Mouse (Mus musculus) ES-E14 (cell line): ENCODE measurements around the gene Bcar3. TPM values are rescaled to one million over a fixed set of nuclear protein-coding genes. Genes with fewer than 3 reads are reported as not detected.

Experiments used
- DNase-seq: peaks from one replicate; pipeline ENCODE4 v3.0.0-alpha.2; 2013; ENCODE audit warnings: low read depth, low spot score
- H3K27ac ChIP-seq: 2 replicates; pipeline ENCODE4 v1.5.1; 2012; ENCODE audit warnings: low read depth, mild to moderate bottlenecking, low read length, moderate library complexity, mixed read lengths; ENCODE audit not compliant: poor library complexity, insufficient read depth, severe bottlenecking
- H3K36me3 ChIP-seq: 2 replicates; pipeline ENCODE4 v1.6.1; 2012; ENCODE audit warnings: mild to moderate bottlenecking, low read length, moderate library complexity, mixed read lengths; ENCODE audit not compliant: control insufficient read depth, poor library complexity, insufficient read depth, severe bottlenecking
- H3K4me1 ChIP-seq, 2 experiments: fragments of 150-350 bp in 1 of 2; sonication (generic) in 1 of 2; 2 replicates each; pipeline ENCODE4 v1.6.1; 2012; ENCODE audit warnings: low read length in 2 of 2, mild to moderate bottlenecking in 1 of 2, mixed read lengths in 1 of 2; ENCODE audit not compliant: control insufficient read depth in 2 of 2, insufficient read depth in 2 of 2, poor library complexity in 1 of 2
- H3K4me3 ChIP-seq, 2 experiments: fragments of 150-350 bp in 1 of 2; sonication (generic) in 1 of 2; 2 replicates each; pipeline ENCODE4 v1.5.1; 2012; ENCODE audit warnings: low read length in 2 of 2, low read depth in 1 of 2, mild to moderate bottlenecking in 1 of 2, mixed read lengths in 1 of 2; ENCODE audit not compliant: insufficient read depth in 1 of 2, poor library complexity in 1 of 2, severe bottlenecking in 1 of 2
- H3K9ac ChIP-seq: 2 replicates; pipeline ENCODE4 v1.6.1; 2012; ENCODE audit warnings: low read depth, mild to moderate bottlenecking, low read length, mixed read lengths; ENCODE audit not compliant: poor library complexity, insufficient read depth, severe bottlenecking
- H3K9me3 ChIP-seq: fragments of 150-350 bp; sonication (generic); 2 replicates; pipeline ENCODE4 v1.6.1; 2012; ENCODE audit warnings: low read depth, mild to moderate bottlenecking, low read length; ENCODE audit not compliant: control insufficient read depth, insufficient read depth
- CHD2 ChIP-seq: IDR thresholded peaks from 2 replicates; pipeline ENCODE4 v1.6.1; 2014; ENCODE audit warnings: mild to moderate bottlenecking, low read depth, low read length, inconsistent platforms
- HCFC1 ChIP-seq: IDR thresholded peaks from 2 replicates; pipeline ENCODE4 v1.6.1; 2012; ENCODE audit warnings: low read length, inconsistent platforms, borderline replicate concordance; ENCODE audit not compliant: insufficient read depth
- MAFK ChIP-seq: IDR thresholded peaks from 2 replicates; pipeline ENCODE4 v1.6.1; 2014; ENCODE audit warnings: mild to moderate bottlenecking, low read depth, low read length, inconsistent platforms; ENCODE audit not compliant: insufficient read depth
- ZC3H11A ChIP-seq: IDR thresholded peaks from 2 replicates; pipeline ENCODE4 v1.6.1; 2012; ENCODE audit warnings: low read depth, mild to moderate bottlenecking, inconsistent platforms, low read length, borderline replicate concordance
- ZNF384 ChIP-seq: IDR thresholded peaks from 2 replicates; pipeline ENCODE4 v1.6.1; 2012; ENCODE audit warnings: low read depth, low read length, inconsistent platforms
- in situ Hi-C, 2 experiments: fragments of 600-800 bp; cut with MboI; formaldehyde crosslinking; loops; one replicate each; pipeline ENCODE4 v1.15.1; 2025; ENCODE audit warnings: low sequenced_read_pairs in 2 of 2, inconsistent platforms in 1 of 2; ENCODE audit not compliant: unreplicated experiment in 2 of 2
- total RNA-seq: library from RNA; depleted of rRNA; stranded (reverse); fragments of 300-350 nt; gene quantifications from 2 replicates; pipeline ENCODE4 v1.2.3, GENCODE M21; 2012

Gene Bcar3
- total RNA-seq, 1 experiment = 24.5 TPM

GRCm38 (mm10) chr3:122376841-122377464 is 83.0 kb downstream of the Bcar3 start:
- TF ChIP-seq HCFC1 (no peak), CHD2 (no peak), ZC3H11A (no peak), MAFK (no peak), ZNF384 (no peak)

GRCm38 (mm10) chr3:122378634-122379033 is 84.7 kb downstream of the Bcar3 start:
- no peak overlapping the region for H3K4me3 ChIP-seq
- H3K4me1 ChIP-seq = no peaks in the 10 kb centered on the region
- H3K36me3 ChIP-seq = no peaks in the 10 kb centered on the region
- no peak overlapping the region for H3K9ac ChIP-seq
- no peak for DNase-seq
- H3K9me3 ChIP-seq = no peaks in the 10 kb centered on the region
- no peak overlapping the region for H3K27ac ChIP-seq
- in situ Hi-C loops = no loop called here
- TF ChIP-seq ZNF384 (no peak), CHD2 (no peak), ZC3H11A (no peak), HCFC1 (no peak), MAFK (no peak)

More at GRCm38 (mm10) chr3:122376841-122377464, 83.0 kb downstream of the Bcar3 start:
- DNase-seq = no peak
- no peak overlapping the region for H3K27ac ChIP-seq
- in situ Hi-C loops = no loop called here
- H3K4me3 ChIP-seq = no peak overlapping the region
- H3K4me1 ChIP-seq = no peaks in the 10 kb centered on the region
- H3K9me3 ChIP-seq = no peaks in the 10 kb centered on the region
- H3K9ac ChIP-seq = no peak overlapping the region
- H3K36me3 ChIP-seq = no peaks in the 10 kb centered on the region

- H3K9ac ChIP-seq = no peak overlapping the region
- no peaks in the 10 kb centered on the region for H3K9me3 ChIP-seq
- in situ Hi-C loops = no loop called here
- TF ChIP-seq CHD2 (no peak), ZC3H11A (no peak), ZNF384 (no peak), HCFC1 (no peak), MAFK (no peak)
- H3K27ac ChIP-seq = no peak overlapping the region
- no peaks in the 10 kb centered on the region for H3K4me1 ChIP-seq
- no peaks in the 10 kb centered on the region for H3K36me3 ChIP-seq
- no peak for DNase-seq
- no peak overlapping the region for H3K4me3 ChIP-seq
These were observed 86.8 kb downstream of the Bcar3 start for GRCm38 (mm10) chr3:122380776-122381175.

GRCm38 (mm10) chr3:122381591-122381990 is 87.7 kb downstream of the Bcar3 start:
- no peaks in the 10 kb centered on the region for H3K9me3 ChIP-seq
- H3K36me3 ChIP-seq = no peaks in the 10 kb centered on the region
- no peak overlapping the region for H3K9ac ChIP-seq
- in situ Hi-C loops = no loop called here
- no peak overlapping the region for H3K4me3 ChIP-seq
- no peak for DNase-seq
- no peak overlapping the region for H3K27ac ChIP-seq
- no peak for TF ChIP-seq ZNF384
- TF ChIP-seq HCFC1 = no peak
- TF ChIP-seq CHD2 = no peak
- TF ChIP-seq ZC3H11A = no peak
- no peak for TF ChIP-seq MAFK
- no peaks in the 10 kb centered on the region for H3K4me1 ChIP-seq

- Histone ChIP-seq H3K9ac (no peak overlapping the region), H3K4me3 (no peak overlapping the region), H3K9me3 (no peaks in the 10 kb centered on the region), H3K27ac (no peak overlapping the region; the same call in 1 of the 2 replicates), H3K36me3 (no peaks in the 10 kb centered on the region), H3K4me1 (peaks cover 0 to 5% of the 10 kb centered on the region in 2 experiments; a peak in 1 of 4 replicates)
- DNase-seq = no peak
- in situ Hi-C loops = no loop called here
- TF ChIP-seq MAFK = no peak
- no peak for TF ChIP-seq CHD2
- no peak for TF ChIP-seq ZNF384
- no peak for TF ChIP-seq HCFC1
- no peak for TF ChIP-seq ZC3H11A
These were observed 92.5 kb downstream of the Bcar3 start for GRCm38 (mm10) chr3:122386444-122386843.
